Mouse (Mus musculus) embryonic facial prominence, embryonic 14.5 days (tissue): ENCODE data around the gene Ilkap. TPM values are rescaled to one million over a fixed set of nuclear protein-coding genes. Genes with fewer than 3 reads are reported as not detected.
A peak's percentile ranks its signal among the peaks of the same experiment; 100 is the strongest.

Experiments used
- ATAC-seq: fragments of 200-750 bp; cut with Nextera tagmentation; 2 replicates; pipeline ENCODE4 v1.8.0; 2017; ENCODE audit warnings: low read depth, moderate number of reproducible peaks, moderate TSS enrichment
- DNase-seq: peaks from one replicate; pipeline ENCODE4 v3.0.0-alpha.2; 2015; ENCODE audit warnings: low spot score
- H3K27ac ChIP-seq: fragments of 300-500 bp; sonication (generic); replicated peaks from 2 replicates; pipeline ENCODE4 v1.5.1; 2014; ENCODE audit warnings: low read depth, mild to moderate bottlenecking, low read length, moderate library complexity
- H3K27me3 ChIP-seq: fragments of 300-500 bp; sonication (generic); replicated peaks from 2 replicates; pipeline ENCODE4 v1.6.1; 2014; ENCODE audit warnings: low read length; ENCODE audit not compliant: control insufficient read depth, insufficient read depth
- H3K36me3 ChIP-seq: fragments of 300-500 bp; sonication (generic); 2 replicates; pipeline ENCODE4 v1.6.1; 2014; ENCODE audit warnings: low read length, mixed read lengths; ENCODE audit not compliant: control insufficient read depth, insufficient read depth
- H3K4me1 ChIP-seq: fragments of 300-500 bp; sonication (generic); 2 replicates; pipeline ENCODE4 v1.6.1; 2014; ENCODE audit warnings: antibody characterized with exemption, low read length; ENCODE audit not compliant: control insufficient read depth, insufficient read depth
- H3K4me2 ChIP-seq: fragments of 300-500 bp; sonication (generic); 2 replicates; pipeline ENCODE4 v1.6.1; 2014; ENCODE audit warnings: low read depth, mild to moderate bottlenecking, low read length, moderate library complexity, mixed read lengths
- H3K4me3 ChIP-seq: fragments of 300-500 bp; sonication (generic); 2 replicates; pipeline ENCODE4 v1.5.1; 2014; ENCODE audit warnings: low read depth, mild to moderate bottlenecking, low read length
- H3K9ac ChIP-seq: fragments of 300-500 bp; sonication (generic); 2 replicates; pipeline ENCODE4 v1.6.1; 2014; ENCODE audit warnings: low read depth, mild to moderate bottlenecking, low read length, moderate library complexity, mixed read lengths
- H3K9me3 ChIP-seq: fragments of 300-500 bp; sonication (generic); 2 replicates; pipeline ENCODE4 v1.6.1; 2016; ENCODE audit warnings: low read length; ENCODE audit not compliant: control insufficient read depth
- WGBS: fragments of 180-500 bp; shearing (Covaris S2); extraction: QIAGEN DNeasy Blood & Tissue Kit; methylation state at CpG from one replicate; pipeline ENCODE4 v1.1.7; 2014; 5-methylcytosine and 5-hydroxymethylcytosine counted together
- polyA plus RNA-seq: library from polyadenylated mRNA; unstranded; fragments of >200 nt; fragmentation: Nextera tagmentation; extraction: Ambion mirVana; gene quantifications from 2 replicates; pipeline ENCODE4 v1.2.1, GENCODE M21; 2014

The Ilkap gene
- polyA plus RNA-seq, 1 experiment from 2014 or later: 146 TPM

DNA sequence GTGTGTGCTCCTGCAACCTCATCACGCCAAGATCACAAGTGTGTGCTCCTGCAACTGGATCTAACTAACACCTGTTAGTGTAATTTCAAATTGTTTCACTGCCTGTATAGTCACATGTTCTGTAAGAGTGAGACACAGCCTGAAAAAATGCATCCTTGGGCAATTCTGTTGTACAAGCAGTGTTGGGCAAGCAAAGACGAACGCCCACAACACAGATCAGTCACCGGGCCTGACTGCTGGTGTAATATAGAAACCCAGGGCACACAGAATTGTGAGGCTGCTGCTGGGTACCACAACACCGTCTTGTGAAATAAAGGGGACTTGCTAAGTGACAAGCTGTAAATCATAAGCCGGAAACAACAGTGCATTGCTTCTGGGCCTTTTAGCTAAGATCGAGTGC is 39.0 kb upstream of the Ilkap start:
- Histone ChIP-seq H3K36me3 (peaks cover 19% of the 10 kb centered on the region; the same call in 1 of the 2 replicates), H3K27me3 (no peaks in the 10 kb centered on the region), H3K4me1 (peaks cover 10% of the 10 kb centered on the region), H3K27ac (no peak overlapping the region), H3K9me3 (no peaks in the 10 kb centered on the region), H3K4me3 (no peak overlapping the region), H3K4me2 (no peak overlapping the region), H3K9ac (no peak overlapping the region)
- 87% methylated on average over 7 of the region's 7 CpGs for WGBS
- ATAC-seq (no peak), DNase-seq (no peak)

DNA sequence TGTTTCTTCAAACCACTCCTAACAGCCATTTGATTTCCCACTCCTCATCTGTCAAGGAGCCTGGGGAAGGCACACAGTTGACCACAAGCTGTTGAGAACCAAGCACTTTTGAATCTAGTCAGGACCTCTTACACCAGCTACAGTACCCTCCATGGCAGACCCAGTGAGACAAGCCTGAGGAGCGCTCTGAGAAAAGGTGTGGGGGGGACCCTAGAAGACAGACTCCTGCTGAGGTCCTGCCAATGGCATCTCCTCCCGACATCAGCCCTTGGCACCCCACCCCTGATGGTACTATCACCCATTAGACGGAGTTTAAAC is 38.4 kb upstream of the Ilkap start:
- H3K36me3 ChIP-seq: peaks cover 21% of the 10 kb centered on the region; the same call in 1 of the 2 replicates
- H3K9ac ChIP-seq: no peak overlapping the region
- DNase-seq (no peak), ATAC-seq (no peak)
- no peak overlapping the region for H3K4me3 ChIP-seq
- 91% methylated on average over 3 of the region's 3 CpGs for WGBS
- H3K9me3 ChIP-seq: no peaks in the 10 kb centered on the region
- H3K27ac ChIP-seq: peak overlapping the region; percentile 36; the same call in 1 of the 2 replicates
- H3K4me2 ChIP-seq: no peak overlapping the region
- no peaks in the 10 kb centered on the region for H3K27me3 ChIP-seq
- peaks cover 10% of the 10 kb centered on the region for H3K4me1 ChIP-seq

DNA sequence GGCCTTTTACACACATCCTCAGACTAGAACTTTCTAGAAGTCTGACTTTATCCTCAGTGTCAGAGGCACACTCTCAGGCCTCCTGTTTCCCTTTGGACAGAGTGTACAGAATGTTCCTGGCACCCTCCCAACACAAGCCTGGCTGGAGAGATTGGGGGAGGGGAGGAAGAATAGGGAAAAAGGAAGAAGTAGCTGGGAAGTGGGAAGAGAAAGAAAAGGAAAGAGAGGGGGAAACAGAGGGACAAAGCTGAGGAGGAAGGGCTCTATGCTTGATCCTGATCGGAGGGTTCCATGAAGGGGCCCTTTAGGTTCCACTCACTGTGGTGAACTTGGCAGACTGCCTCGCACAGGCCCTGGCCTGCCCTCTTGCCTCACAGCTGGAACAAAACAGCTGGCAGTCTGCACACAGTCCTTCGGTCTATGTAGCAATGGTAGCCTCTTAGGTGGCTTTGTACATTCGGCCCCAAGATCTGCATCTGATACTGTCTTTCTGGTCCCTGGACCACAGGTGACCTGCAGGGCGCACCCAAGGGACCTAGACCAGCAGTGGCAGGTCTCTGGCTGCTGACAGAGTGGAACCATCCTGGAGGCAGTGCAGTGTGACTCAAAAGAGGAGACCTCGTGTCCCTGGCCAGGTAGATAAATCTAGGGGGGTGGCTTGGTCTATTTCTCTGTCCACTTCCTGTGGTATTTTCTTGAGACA is 37.9 kb upstream of the Ilkap start:
- H3K27me3 ChIP-seq: no peaks in the 10 kb centered on the region
- no peak overlapping the region for H3K4me3 ChIP-seq
- no peaks in the 10 kb centered on the region for H3K9me3 ChIP-seq
- H3K36me3 ChIP-seq: peaks cover 17% of the 10 kb centered on the region; the same call in 1 of the 2 replicates
- peak overlapping the region; percentile 36; the same call in 1 of the 2 replicates for H3K27ac ChIP-seq
- 60% methylated on average over 6 of the region's 6 CpGs for WGBS
- H3K4me1 ChIP-seq: peaks cover 10% of the 10 kb centered on the region
- no peak overlapping the region for H3K4me2 ChIP-seq
- ATAC-seq: peak; percentile 86
- peak; percentile 84 for DNase-seq
- no peak overlapping the region for H3K9ac ChIP-seq

DNA sequence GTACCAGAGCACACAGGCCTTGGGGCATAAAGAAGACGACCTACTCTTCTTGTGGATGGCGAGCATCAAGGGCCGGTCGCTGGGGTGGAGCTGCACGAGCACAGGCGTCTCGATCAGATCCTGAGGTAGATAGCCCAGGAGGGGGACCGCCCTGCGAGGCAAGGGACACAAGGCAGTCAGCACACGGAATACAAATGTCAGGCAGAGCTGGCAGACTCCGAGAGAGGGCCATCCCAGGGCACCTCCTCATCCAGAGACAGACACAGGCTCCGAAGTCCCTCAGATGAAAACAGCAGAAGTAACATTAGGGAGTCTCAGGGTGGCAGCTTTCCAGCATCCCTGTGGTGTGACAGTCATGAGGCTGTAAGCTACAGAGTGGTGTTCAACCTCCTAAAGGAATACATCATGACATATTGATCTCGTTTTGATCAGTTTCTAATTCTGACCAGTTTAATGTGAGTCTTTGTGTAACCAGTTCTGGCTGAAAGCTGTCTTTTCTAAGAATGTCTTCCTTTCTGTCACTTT is 37.1 kb upstream of the Ilkap start:
- no peak overlapping the region for H3K4me3 ChIP-seq
- H3K9ac ChIP-seq: no peak overlapping the region
- H3K27ac ChIP-seq: peak overlapping the region; percentile 36; the same call in 1 of the 2 replicates
- no peak overlapping the region for H3K4me2 ChIP-seq
- H3K36me3 ChIP-seq: peaks cover 17% of the 10 kb centered on the region; the same call in 1 of the 2 replicates
- WGBS: 79% methylated on average over 13 of the region's 13 CpGs
- H3K4me1 ChIP-seq: peaks cover 10% of the 10 kb centered on the region
- no peak for DNase-seq
- H3K9me3 ChIP-seq: no peaks in the 10 kb centered on the region
- ATAC-seq: no peak
- no peaks in the 10 kb centered on the region for H3K27me3 ChIP-seq

DNA sequence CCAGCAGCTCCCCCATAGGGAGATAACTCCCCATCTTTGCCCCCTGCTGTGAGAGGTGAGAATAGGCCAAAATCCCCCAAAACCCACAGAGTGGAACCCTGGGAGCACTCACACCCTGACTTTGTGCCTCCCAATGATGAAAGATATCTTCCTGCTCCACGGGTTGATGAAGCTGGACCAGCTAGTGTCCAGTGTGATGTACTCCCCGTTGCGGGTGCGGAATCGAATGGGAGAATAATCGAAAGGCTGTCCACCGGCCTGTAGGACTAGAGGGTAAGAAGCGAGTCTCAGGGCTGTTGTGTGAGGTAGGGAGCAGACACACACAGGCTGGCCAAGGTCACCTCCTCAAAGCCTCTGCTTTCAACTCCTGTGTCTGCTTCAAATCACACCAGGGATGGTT is 36.3 kb upstream of the Ilkap start:
- no peaks in the 10 kb centered on the region for H3K27me3 ChIP-seq
- H3K9me3 ChIP-seq: no peaks in the 10 kb centered on the region
- H3K4me1 ChIP-seq: peaks cover 10% of the 10 kb centered on the region
- no peak overlapping the region for H3K9ac ChIP-seq
- 93% methylated on average over 8 of the region's 8 CpGs for WGBS
- DNase-seq (no peak), ATAC-seq (no peak)
- 0 out of 2 replicates have a peak, but pooled peaks cover 13% of the 10 kb centered on the region for H3K36me3 ChIP-seq
- H3K4me3 ChIP-seq: no peak overlapping the region
- H3K4me2 ChIP-seq: no peak overlapping the region
- no peak overlapping the region for H3K27ac ChIP-seq

DNA sequence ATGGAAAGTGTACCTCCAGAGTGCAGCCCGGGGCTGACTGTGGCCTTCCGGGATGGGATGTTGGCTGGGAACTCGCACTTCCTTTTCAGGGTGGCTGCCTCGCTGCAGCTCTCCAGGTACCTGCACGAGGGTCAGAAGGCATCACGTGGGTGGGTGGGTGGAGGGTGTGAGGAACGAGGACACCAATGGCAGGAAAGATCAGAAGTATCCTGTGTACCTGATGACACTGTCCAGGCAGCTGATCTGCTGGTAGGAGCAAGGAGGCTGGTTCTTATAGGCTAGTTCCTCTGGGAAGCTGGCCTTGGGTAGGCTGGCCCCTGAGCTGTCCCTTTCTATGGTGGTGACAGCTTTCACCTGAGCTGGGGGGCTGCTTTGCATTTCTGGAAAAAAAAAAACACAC is 32.1 kb upstream of the Ilkap start:
- WGBS: 81% methylated on average over 7 of the region's 7 CpGs

DNA sequence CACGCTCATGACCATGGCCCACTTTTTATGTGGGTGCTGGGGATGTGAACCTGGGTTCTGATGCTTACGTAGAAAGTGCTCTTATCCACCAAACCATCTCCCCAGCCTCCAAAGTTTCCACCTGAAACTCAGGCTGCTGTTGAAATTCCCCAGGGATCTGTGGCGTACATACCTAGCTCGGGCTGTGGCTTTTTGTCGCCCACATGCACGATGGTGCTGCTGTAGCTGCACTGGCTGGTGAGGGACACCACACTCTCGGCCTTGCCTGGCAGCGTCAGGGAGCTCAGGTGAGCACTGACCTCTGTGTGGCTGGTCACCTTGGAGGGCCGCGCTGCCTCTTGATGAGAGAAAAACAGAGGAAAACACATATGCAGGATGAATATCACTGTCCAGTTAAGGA is 30.6 kb upstream of the Ilkap start:
- Histone ChIP-seq H3K4me1 (no peaks in the 10 kb centered on the region), H3K4me2 (no peak overlapping the region), H3K27me3 (no peaks in the 10 kb centered on the region), H3K9ac (0 out of 2 replicates have a peak overlapping the region, but pooled peaks have one; percentile 34), H3K27ac (no peak overlapping the region), H3K36me3 (peaks cover 13% of the 10 kb centered on the region; the same call in 1 of the 2 replicates), H3K4me3 (no peak overlapping the region), H3K9me3 (no peaks in the 10 kb centered on the region)
- WGBS: 89% methylated on average over 10 of the region's 10 CpGs
- DNase-seq (no peak), ATAC-seq (no peak)

More for the DNA sequence above, 32.1 kb upstream of the Ilkap start:
- Histone ChIP-seq H3K9me3 (no peaks in the 10 kb centered on the region), H3K4me3 (no peak overlapping the region), H3K36me3 (peaks cover 13% of the 10 kb centered on the region; the same call in 1 of the 2 replicates), H3K9ac (no peak overlapping the region), H3K4me1 (no peaks in the 10 kb centered on the region), H3K27me3 (no peaks in the 10 kb centered on the region), H3K4me2 (no peak overlapping the region), H3K27ac (no peak overlapping the region)
- ATAC-seq (no peak), DNase-seq (no peak)

DNA sequence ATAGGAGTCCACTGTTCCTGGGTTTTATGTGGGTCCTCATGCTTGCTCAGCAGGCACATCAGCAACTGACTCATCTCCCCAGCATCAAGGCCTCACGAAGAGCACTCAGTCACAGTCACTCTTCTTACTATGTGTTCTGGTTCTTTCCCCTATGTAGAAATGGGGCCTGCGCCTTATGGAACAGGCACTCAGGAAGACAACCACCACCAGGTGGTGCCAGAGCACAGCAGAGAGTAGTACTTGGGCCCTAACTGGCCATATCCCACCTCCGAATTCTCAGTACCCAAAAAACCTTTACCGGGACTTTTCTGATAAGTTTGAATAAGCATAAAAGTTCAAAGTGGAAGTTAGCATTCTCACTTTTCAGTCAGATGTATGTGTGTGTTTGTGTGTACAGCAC is 30.0 kb upstream of the Ilkap start:
- WGBS: 28% methylated on average over 4 of the region's 4 CpGs
- H3K27me3 ChIP-seq: no peaks in the 10 kb centered on the region
- peaks cover 13% of the 10 kb centered on the region; the same call in 1 of the 2 replicates for H3K36me3 ChIP-seq
- H3K27ac ChIP-seq: no peak overlapping the region
- no peak overlapping the region for H3K4me2 ChIP-seq
- no peak overlapping the region for H3K9ac ChIP-seq
- DNase-seq (peak; percentile 91), ATAC-seq (peak; percentile 86)
- no peak overlapping the region for H3K4me3 ChIP-seq
- H3K9me3 ChIP-seq: no peaks in the 10 kb centered on the region
- no peaks in the 10 kb centered on the region for H3K4me1 ChIP-seq

DNA sequence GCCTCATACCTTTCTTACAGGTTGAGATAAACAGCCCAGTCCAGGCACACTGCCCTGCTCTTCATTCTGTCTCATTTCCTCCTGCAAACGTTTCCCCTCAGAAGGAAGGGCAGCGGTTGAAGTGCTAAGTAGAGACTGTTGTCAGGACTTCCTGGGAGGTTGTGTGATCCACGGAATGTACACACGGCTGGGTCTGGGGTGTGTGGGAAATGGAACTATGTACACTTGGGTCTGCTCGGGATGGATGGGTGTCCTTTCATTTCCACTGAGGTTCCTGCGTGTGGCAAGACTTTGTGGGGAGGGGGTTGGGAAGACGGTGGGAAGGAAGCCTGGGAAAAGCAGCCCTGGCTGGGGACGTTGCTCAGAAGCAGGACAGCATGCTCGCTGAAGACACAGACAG is 27.8 kb upstream of the Ilkap start:
- H3K27me3 ChIP-seq: no peaks in the 10 kb centered on the region
- H3K4me1 ChIP-seq: no peaks in the 10 kb centered on the region
- H3K9me3 ChIP-seq: no peaks in the 10 kb centered on the region
- DNase-seq: no peak
- no peak overlapping the region for H3K4me2 ChIP-seq
- H3K27ac ChIP-seq: no peak overlapping the region
- H3K36me3 ChIP-seq: peaks cover 3% of the 10 kb centered on the region; the same call in 1 of the 2 replicates
- no peak overlapping the region for H3K9ac ChIP-seq
- H3K4me3 ChIP-seq: no peak overlapping the region
- WGBS: 83% methylated on average over 9 of the region's 9 CpGs
- ATAC-seq: no peak
